Mouse (Mus musculus) spleen, adult 2 months (tissue): Measurements from ENCODE around the gene 2900026A02Rik.

Experiments
- CTCF ChIP-seq: fragments of 200-500 bp; IDR thresholded peaks from 2 replicates; pipeline ENCODE4 v1.5.1; 2011; ENCODE audit warnings: mild to moderate bottlenecking, inconsistent platforms; ENCODE audit not compliant: insufficient read depth, insufficient read length, insufficient replicate concordance; ENCODE audit errors: extremely low read depth
- POLR2A ChIP-seq: fragments of 200-500 bp; IDR thresholded peaks from 2 replicates; pipeline ENCODE4 v1.6.1; 2011; ENCODE audit warnings: low read depth, low read length, inconsistent platforms

- no peak for TF ChIP-seq POLR2A
- TF ChIP-seq CTCF, result no peak
Measured at GRCm38 (mm10) chr5:113153508-113153830, 67.6 kb downstream of the 2900026A02Rik start.
